Mouse (Mus musculus) CH12.LX (cell line): Measurements from ENCODE around the gene Inhbe. TPM values are rescaled to one million over a fixed set of nuclear protein-coding genes. Genes with fewer than 3 reads are reported as not detected.
A peak's percentile ranks its signal among the peaks of the same experiment; 100 is the strongest.

Experiments
- DNase-seq: peaks from one replicate; pipeline ENCODE4 v3.0.0-alpha.2; 2013; ENCODE audit errors: extremely low read depth
- H3K27ac ChIP-seq: 2 replicates; pipeline ENCODE4 v1.5.1; 2012; ENCODE audit warnings: low read depth, mild to moderate bottlenecking, control low read depth, moderate library complexity; ENCODE audit not compliant: insufficient read depth
- H3K27me3 ChIP-seq: replicated peaks from 2 replicates; pipeline ENCODE3; 2012; ENCODE audit warnings: inconsistent platforms
- H3K36me3 ChIP-seq, 2 experiments: replicated peaks in 1 of 2; 2 replicates each; pipeline versions ENCODE3 to v1.6.1; 2012; ENCODE audit warnings: inconsistent platforms in 1 of 2, low read length in 1 of 2, mild to moderate bottlenecking in 1 of 2, mixed read lengths in 1 of 2, moderate library complexity in 1 of 2; ENCODE audit not compliant: control insufficient read depth in 1 of 2, insufficient read depth in 1 of 2
- H3K4me1 ChIP-seq, 2 experiments: 2 replicates each; pipeline ENCODE4 v1.6.1; 2012; ENCODE audit warnings: inconsistent platforms in 1 of 2, moderate library complexity in 1 of 2; ENCODE audit not compliant: insufficient read depth in 2 of 2, control insufficient read depth in 1 of 2
- H3K4me2 ChIP-seq: 2 replicates; pipeline ENCODE4 v1.6.1; 2012; ENCODE audit warnings: low read depth, mild to moderate bottlenecking, control low read depth; ENCODE audit not compliant: poor library complexity, insufficient read depth, severe bottlenecking
- H3K4me3 ChIP-seq, 3 experiments: fragments of 150-350 bp in 1 of 3; sonication (generic) in 1 of 3; replicated peaks in 1 of 3; 2 replicates each; pipeline versions ENCODE3 to v1.5.1; 2011 to 2012; ENCODE audit warnings: low read depth in 2 of 3, low read length in 2 of 3, mild to moderate bottlenecking in 2 of 3, moderate library complexity in 2 of 3, control low read depth in 1 of 3, improper control_type of control experiment in 1 of 3, inconsistent platforms in 1 of 3, mixed read lengths in 1 of 3; ENCODE audit not compliant: poor library complexity in 1 of 3
- H3K79me2 ChIP-seq: replicated peaks from 2 replicates; pipeline ENCODE4 v1.6.1; 2012; ENCODE audit warnings: mild to moderate bottlenecking, moderate library complexity; ENCODE audit not compliant: control insufficient read depth, poor library complexity, insufficient read depth, severe bottlenecking; ENCODE audit errors: extremely low read depth
- H3K9ac ChIP-seq: 2 replicates; pipeline ENCODE4 v1.6.1; 2012; ENCODE audit warnings: low read depth, mild to moderate bottlenecking, control low read depth, moderate library complexity; ENCODE audit not compliant: insufficient read depth
- H3K9me3 ChIP-seq: replicated peaks from 2 replicates; pipeline ENCODE3; 2012; ENCODE audit warnings: low read length, inconsistent platforms, mixed read lengths
- BHLHE40 ChIP-seq: IDR thresholded peaks from 2 replicates; pipeline ENCODE4 v1.6.1; 2011; ENCODE audit warnings: mild to moderate bottlenecking, low read depth, low read length, improper control_type of control experiment
- CHD2 ChIP-seq: IDR thresholded peaks from 2 replicates; pipeline ENCODE4 v1.6.1; 2011; ENCODE audit warnings: low read length, improper control_type of control experiment
- CTCF ChIP-seq, 2 experiments: IDR thresholded peaks in 1 of 2; conservative IDR thresholded peaks in 1 of 2; 2 replicates each; pipeline ENCODE4 v1.5.1; 2011 to 2012; ENCODE audit warnings: low read depth in 2 of 2, low read length in 2 of 2, improper control_type of control experiment in 1 of 2, inconsistent platforms in 1 of 2, mild to moderate bottlenecking in 1 of 2, moderate library complexity in 1 of 2
- E2F4 ChIP-seq: IDR thresholded peaks from 2 replicates; pipeline ENCODE4 v1.6.1; 2011; ENCODE audit warnings: low read depth, low read length, improper control_type of control experiment; ENCODE audit not compliant: insufficient replicate concordance
- EP300 ChIP-seq: IDR thresholded peaks from 2 replicates; pipeline ENCODE4 v1.6.1; 2011; ENCODE audit warnings: low read length, improper control_type of control experiment
- ETS1 ChIP-seq: conservative IDR thresholded peaks from 2 replicates; pipeline ENCODE4 v1.6.1; 2012; ENCODE audit warnings: low read depth, mild to moderate bottlenecking, inconsistent platforms, low read length, improper control_type of control experiment, moderate library complexity
- GABPA ChIP-seq: IDR thresholded peaks from 2 replicates; pipeline ENCODE4 v1.6.1; 2012; ENCODE audit warnings: low read depth, low read length, improper control_type of control experiment, inconsistent platforms; ENCODE audit not compliant: insufficient replicate concordance
- IRF4 ChIP-seq: IDR thresholded peaks from 2 replicates; pipeline ENCODE4 v1.6.1; 2014; ENCODE audit warnings: low read depth, mild to moderate bottlenecking, inconsistent platforms, low read length, improper control_type of control experiment
- JUN ChIP-seq: IDR thresholded peaks from 2 replicates; pipeline ENCODE4 v1.6.1; 2011; ENCODE audit warnings: low read depth, mild to moderate bottlenecking, low read length, improper control_type of control experiment, moderate library complexity; ENCODE audit not compliant: insufficient read depth
- JUND ChIP-seq: conservative IDR thresholded peaks from 2 replicates; pipeline ENCODE4 v1.6.1; 2011; ENCODE audit warnings: low read depth, low read length, improper control_type of control experiment
- KAT2A ChIP-seq: IDR thresholded peaks from 2 replicates; pipeline ENCODE4 v1.6.1; 2012; ENCODE audit warnings: low read length, improper control_type of control experiment, inconsistent platforms; ENCODE audit not compliant: insufficient replicate concordance
- MAFK ChIP-seq: IDR thresholded peaks from 2 replicates; pipeline ENCODE4 v1.6.1; 2011; ENCODE audit warnings: low read length, improper control_type of control experiment; ENCODE audit not compliant: insufficient replicate concordance
- MAZ ChIP-seq: IDR thresholded peaks from 2 replicates; pipeline ENCODE4 v1.6.1; 2012; ENCODE audit warnings: low read depth, mild to moderate bottlenecking, inconsistent platforms, low read length, improper control_type of control experiment, moderate library complexity
- MEF2A ChIP-seq: IDR thresholded peaks from 2 replicates; pipeline ENCODE4 v1.6.1; 2014; ENCODE audit warnings: low read depth, mild to moderate bottlenecking, inconsistent platforms, low read length, improper control_type of control experiment, borderline replicate concordance
- MXI1 ChIP-seq: IDR thresholded peaks from 2 replicates; pipeline ENCODE4 v1.6.1; 2011; ENCODE audit warnings: mild to moderate bottlenecking, low read depth, low read length, improper control_type of control experiment
- MYC ChIP-seq: IDR thresholded peaks from 2 replicates; pipeline ENCODE4 v1.6.1; 2011; ENCODE audit warnings: low read depth, mild to moderate bottlenecking, improper control_type of control experiment, low read length
- NELFE ChIP-seq: IDR thresholded peaks from 2 replicates; pipeline ENCODE4 v1.6.1; 2011; ENCODE audit warnings: low read depth, low read length, improper control_type of control experiment
- NRF1 ChIP-seq: IDR thresholded peaks from 2 replicates; pipeline ENCODE4 v1.6.1; 2014; ENCODE audit warnings: low read depth, mild to moderate bottlenecking, inconsistent platforms, low read length, improper control_type of control experiment, moderate library complexity
- PAX5 ChIP-seq: IDR thresholded peaks from 2 replicates; pipeline ENCODE4 v1.6.1; 2012; ENCODE audit warnings: low read length, inconsistent platforms, mixed read lengths
- POLR2AphosphoS2 ChIP-seq: IDR thresholded peaks from 2 replicates; pipeline ENCODE4 v1.6.1; 2011; ENCODE audit warnings: low read depth, low read length, improper control_type of control experiment
- RCOR1 ChIP-seq: conservative IDR thresholded peaks from 2 replicates; pipeline ENCODE4 v1.6.1; 2012; ENCODE audit warnings: low read depth, mild to moderate bottlenecking, inconsistent platforms, low read length, improper control_type of control experiment
- SIN3A ChIP-seq: IDR thresholded peaks from 2 replicates; pipeline ENCODE4 v1.6.1; 2012; ENCODE audit warnings: low read length, improper control_type of control experiment, inconsistent platforms
- TBP ChIP-seq: conservative IDR thresholded peaks from 2 replicates; pipeline ENCODE4 v1.6.1; 2011; ENCODE audit warnings: low read depth, low read length, improper control_type of control experiment
- TCF12 ChIP-seq: IDR thresholded peaks from 2 replicates; pipeline ENCODE4 v1.6.1; 2014; ENCODE audit warnings: low read depth, mild to moderate bottlenecking, inconsistent platforms, low read length, improper control_type of control experiment
- UBTF ChIP-seq: IDR thresholded peaks from 2 replicates; pipeline ENCODE4 v1.6.1; 2012; ENCODE audit warnings: low read depth, mild to moderate bottlenecking, inconsistent platforms, low read length, improper control_type of control experiment, moderate library complexity
- USF1 ChIP-seq: IDR thresholded peaks from 2 replicates; pipeline ENCODE4 v1.6.1; 2014; ENCODE audit warnings: low read depth, mild to moderate bottlenecking, inconsistent platforms, low read length, improper control_type of control experiment
- USF2 ChIP-seq: conservative IDR thresholded peaks from 2 replicates; pipeline ENCODE4 v1.6.1; 2011; ENCODE audit warnings: low read depth, low read length, improper control_type of control experiment
- ZC3H11A ChIP-seq: IDR thresholded peaks from 2 replicates; pipeline ENCODE4 v1.6.1; 2012; ENCODE audit warnings: low read depth, mild to moderate bottlenecking, inconsistent platforms, low read length, improper control_type of control experiment
- ZMIZ1 ChIP-seq: IDR thresholded peaks from 2 replicates; pipeline ENCODE4 v1.6.1; 2012; ENCODE audit warnings: low read depth, mild to moderate bottlenecking, inconsistent platforms, low read length, improper control_type of control experiment
- dilution Hi-C: fragments of 300-500 bp; cut with MboI; formaldehyde crosslinking; loops from 2 replicates; pipeline ENCODE4 v1.14.3; 2020; ENCODE audit warnings: low sequenced_read_pairs; ENCODE audit not compliant: extremely low pct_unique_long_range_greater_than_20kb, extremely low pct_ligation_motif_present
- in situ Hi-C: fragments of 300-500 bp; cut with MboI; formaldehyde crosslinking; loops from 3 replicates; pipeline ENCODE4 v1.14.3; 2019; ENCODE audit warnings: low sequenced_read_pairs, low pct_ligation_motif_present, low pct_unique_long_range_greater_than_20kb, mixed read lengths
- polyA plus RNA-seq: library from polyadenylated mRNA; unstranded; fragments of >175 nt; gene quantifications from 2 replicates; pipeline ENCODE4 v1.2.1, GENCODE M21; 2012; ENCODE audit warnings: low read depth; ENCODE audit not compliant: insufficient read length
- total RNA-seq, 2 experiments: library from RNA; depleted of rRNA; stranded (reverse); fragments of 300-350 nt in 1 of 2; fragments of >200 nt in 1 of 2; gene quantifications; 2 replicates each; pipeline ENCODE4 v1.2.3; 2012 to 2014

The Inhbe gene
- total and polyA plus RNA-seq, 3 experiments: 0.83 to 2.6 (median 0.89) TPM

DNA sequence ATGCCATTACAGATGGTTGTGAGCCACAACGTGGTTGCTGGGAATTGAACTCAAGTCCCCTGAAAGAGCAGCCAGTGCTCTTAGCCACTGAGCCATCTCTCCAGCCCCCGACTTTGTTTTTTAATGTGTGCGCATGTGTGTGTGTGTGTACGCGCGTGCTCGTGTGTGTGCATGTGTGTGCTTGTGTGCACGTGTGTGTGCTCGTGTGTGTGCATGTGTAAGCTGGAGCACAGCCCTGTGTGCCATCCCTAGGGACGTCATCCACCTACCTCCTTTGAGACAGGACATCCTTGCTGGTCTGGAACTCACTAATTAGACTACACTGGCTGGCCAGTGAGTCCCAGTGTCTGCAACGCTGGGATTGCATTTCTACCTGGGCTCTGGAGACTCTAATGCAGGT lies 1.4 kb downstream of the Inhbe start:
- in situ Hi-C loops (no loop called here), dilution Hi-C loops (no loop called here)
- H3K4me2 ChIP-seq: peak overlapping the region; percentile 73; the same call in 1 of the 2 replicates
- no peak for DNase-seq
- H3K9ac ChIP-seq: peak overlapping the region; percentile 95
- peak overlapping the region; percentile 43 for H3K27ac ChIP-seq
- TF ChIP-seq BHLHE40 (peak; percentile 56), E2F4 (no peak)
- TF ChIP-seq, all 38 proteins: peak for 1
- H3K79me2 ChIP-seq: no peaks in the 10 kb centered on the region
- H3K9me3 ChIP-seq: peaks cover 3% of the 10 kb centered on the region
- H3K4me1 ChIP-seq: peaks cover 21 to 38% of the 10 kb centered on the region in 2 experiments
- peaks cover 16 to 43% of the 10 kb centered on the region in 2 experiments for H3K36me3 ChIP-seq
- H3K27me3 ChIP-seq: no peaks in the 10 kb centered on the region
- H3K4me3 ChIP-seq: peak overlapping the region; percentile 62 to 86 (median 72)

- TF ChIP-seq TBP (no peak), BHLHE40 (no peak), ETS1 (peak; percentile 59; the same call in 1 of the 2 replicates), MAFK (no peak), JUN (no peak), USF1 (no peak), NELFE (0 out of 2 replicates have a peak, but pooled peaks have one; percentile 1), MEF2A (no peak), ZMIZ1 (no peak), ZC3H11A (no peak), MAZ (no peak), UBTF (no peak), SIN3A (no peak), USF2 (no peak), EP300 (0 out of 2 replicates have a peak, but pooled peaks have one; percentile 9), TCF12 (peak; percentile 81), MYC (no peak), CTCF (conservative IDR thresholded peaks at IDR 0.05 in 1 of 2, IDR thresholded peaks at IDR 0.05 in 1 of 2; ENCODE audit: low read depth in 2 of 2, low read length in 2 of 2) (peak in 1 of 2 experiments; percentile 16; a peak in 1 of 4 replicates), POLR2AphosphoS2 (no peak), JUND (no peak), IRF4 (peak; percentile 32; the same call in 1 of the 2 replicates), GABPA (no peak), MXI1 (no peak; the same call in 1 of the 2 replicates), PAX5 (no peak), CHD2 (no peak), RCOR1 (no peak), KAT2A (no peak), E2F4 (no peak), NRF1 (no peak)
- in situ Hi-C loops (no loop called here), dilution Hi-C loops (no loop called here)
- Histone ChIP-seq H3K79me2 (no peaks in the 10 kb centered on the region), H3K4me2 (peak overlapping the region; percentile 73; the same call in 1 of the 2 replicates), H3K36me3 (peaks cover 10 to 37% of the 10 kb centered on the region in 2 experiments), H3K27ac (peak overlapping the region; percentile 88), H3K9ac (peak overlapping the region; percentile 95), H3K4me1 (peaks cover 21 to 38% of the 10 kb centered on the region in 2 experiments), H3K27me3 (no peaks in the 10 kb centered on the region), H3K4me3 (peak overlapping the region; percentile 62 to 86 (median 72)), H3K9me3 (peaks cover 3% of the 10 kb centered on the region)
- DNase-seq: peak; percentile 52
These were observed 2.0 kb downstream of the Inhbe start for GRCm38 (mm10) chr10:127352187-127352586.
